Mouse (Mus musculus): ENCODE measurements around the gene Slc43a2.

Gene Slc43a2

GRCm38 (mm10) chr11:75531469-75532242 lies at the start of gene Slc43a2:
Gene Slc43a2, plus strand, starts transcription at chr11:75531694.
- peak; percentile 96 for DNase-seq

DNA sequence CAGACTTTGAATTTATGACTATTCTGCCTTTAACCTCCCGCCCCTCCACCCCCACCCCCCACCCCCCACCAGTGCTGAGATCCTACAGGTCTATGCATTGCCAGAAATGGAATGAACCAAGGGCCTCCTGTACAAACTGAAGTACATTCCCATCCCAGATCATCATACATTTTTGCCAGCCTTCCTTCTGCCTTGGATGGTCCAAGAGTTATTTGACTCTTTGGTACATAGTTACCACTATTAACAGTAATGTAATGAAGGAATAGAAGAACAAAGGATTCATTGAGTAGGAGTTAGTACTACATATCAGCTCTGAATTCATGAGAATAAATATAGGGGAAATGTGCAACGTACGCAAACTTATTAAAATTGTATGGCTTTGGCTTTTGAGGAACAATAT lies 45.3 kb upstream of the Slc43a2 start:
- DNase-seq, result no peak

DNA sequence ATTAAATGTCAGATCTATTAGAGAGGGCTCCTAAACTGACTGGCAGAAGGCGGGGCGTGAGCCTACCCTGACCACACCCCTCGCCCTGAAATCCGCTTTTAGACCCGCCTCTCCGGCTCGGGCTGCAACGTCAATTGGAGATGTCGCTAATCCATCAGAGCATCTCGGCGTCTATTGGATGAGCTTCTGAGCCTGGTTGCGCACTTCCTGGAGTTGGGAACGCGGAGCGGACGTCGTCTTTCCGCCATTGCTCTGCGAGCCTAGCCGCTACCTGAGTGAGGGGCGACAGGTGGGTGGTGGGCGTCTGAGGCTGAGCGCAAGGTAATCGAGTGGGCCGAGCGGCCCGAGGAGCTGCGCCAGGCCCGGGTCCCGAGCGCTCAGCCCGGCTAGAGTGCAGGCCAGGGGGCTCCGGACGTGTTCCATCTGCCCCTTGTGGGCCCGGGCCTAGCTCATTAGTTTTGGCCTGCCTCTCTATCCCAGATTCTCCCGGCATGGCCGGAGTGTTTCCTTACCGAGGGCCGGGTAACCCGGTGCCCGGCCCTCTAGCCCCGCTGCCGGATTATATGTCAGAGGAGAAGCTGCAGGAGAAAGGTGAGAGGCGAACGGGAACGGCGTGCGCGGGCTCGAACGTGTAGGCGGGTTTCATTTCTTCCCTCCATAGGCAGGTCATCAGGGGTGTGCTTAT lies 44.8 kb upstream of the Slc43a2 start, which contains the start of gene Prpf8:
Prpf8 (plus strand) TSS at position 216 of the 685 bp plus-strand sequence.
- DNase-seq, result peak; percentile 99

- DNase-seq, result no peak
Measured at GRCm38 (mm10) chr11:75487496-75487895, 44.0 kb upstream of the Slc43a2 start.

GRCm38 (mm10) chr11:75494296-75495049 lies 37.0 kb upstream of the Slc43a2 start:
- no peak for DNase-seq

DNA sequence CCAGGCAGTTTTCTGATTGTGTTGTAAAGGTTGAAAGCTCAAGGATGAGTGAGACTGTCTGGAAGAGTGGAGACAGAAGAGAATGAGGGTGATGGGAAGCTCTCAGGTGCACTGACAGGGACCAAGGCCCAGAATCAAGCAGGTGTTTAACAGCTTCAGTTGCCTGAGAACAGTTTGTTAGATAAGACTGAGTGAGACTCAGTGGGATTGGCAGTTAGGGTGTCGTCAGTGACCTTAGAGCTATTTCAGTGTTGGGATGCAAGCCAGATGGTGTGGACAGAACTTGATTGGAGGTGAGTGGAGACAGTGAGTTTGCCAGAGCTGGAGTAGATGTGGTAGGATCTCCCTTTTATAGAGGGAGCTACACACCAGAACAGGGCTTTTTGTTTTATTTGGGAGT lies 33.4 kb upstream of the Slc43a2 start:
- DNase-seq, result no peak

- DNase-seq, result no peak
Measured at GRCm38 (mm10) chr11:75508162-75508561, 23.3 kb upstream of the Slc43a2 start.

DNA sequence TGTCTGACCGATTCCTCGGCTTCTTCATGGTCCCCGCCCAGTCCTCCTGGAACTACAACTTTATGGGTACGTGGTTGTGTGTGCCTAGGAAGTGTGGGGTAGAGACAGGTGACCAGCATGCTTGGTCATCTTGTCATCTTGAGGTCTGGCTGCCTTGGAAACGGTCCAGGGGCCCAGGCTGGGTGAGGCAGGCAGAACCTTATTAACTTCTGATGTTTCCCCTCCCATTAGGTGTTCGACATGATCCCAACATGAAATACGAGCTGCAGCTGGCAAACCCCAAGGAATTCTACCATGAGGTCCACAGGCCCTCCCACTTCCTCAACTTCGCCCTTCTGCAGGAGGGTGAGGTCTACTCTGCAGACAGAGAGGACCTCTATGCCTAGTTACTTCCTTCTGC lies 22.6 kb upstream of the Slc43a2 start:
- no peak for DNase-seq

DNA sequence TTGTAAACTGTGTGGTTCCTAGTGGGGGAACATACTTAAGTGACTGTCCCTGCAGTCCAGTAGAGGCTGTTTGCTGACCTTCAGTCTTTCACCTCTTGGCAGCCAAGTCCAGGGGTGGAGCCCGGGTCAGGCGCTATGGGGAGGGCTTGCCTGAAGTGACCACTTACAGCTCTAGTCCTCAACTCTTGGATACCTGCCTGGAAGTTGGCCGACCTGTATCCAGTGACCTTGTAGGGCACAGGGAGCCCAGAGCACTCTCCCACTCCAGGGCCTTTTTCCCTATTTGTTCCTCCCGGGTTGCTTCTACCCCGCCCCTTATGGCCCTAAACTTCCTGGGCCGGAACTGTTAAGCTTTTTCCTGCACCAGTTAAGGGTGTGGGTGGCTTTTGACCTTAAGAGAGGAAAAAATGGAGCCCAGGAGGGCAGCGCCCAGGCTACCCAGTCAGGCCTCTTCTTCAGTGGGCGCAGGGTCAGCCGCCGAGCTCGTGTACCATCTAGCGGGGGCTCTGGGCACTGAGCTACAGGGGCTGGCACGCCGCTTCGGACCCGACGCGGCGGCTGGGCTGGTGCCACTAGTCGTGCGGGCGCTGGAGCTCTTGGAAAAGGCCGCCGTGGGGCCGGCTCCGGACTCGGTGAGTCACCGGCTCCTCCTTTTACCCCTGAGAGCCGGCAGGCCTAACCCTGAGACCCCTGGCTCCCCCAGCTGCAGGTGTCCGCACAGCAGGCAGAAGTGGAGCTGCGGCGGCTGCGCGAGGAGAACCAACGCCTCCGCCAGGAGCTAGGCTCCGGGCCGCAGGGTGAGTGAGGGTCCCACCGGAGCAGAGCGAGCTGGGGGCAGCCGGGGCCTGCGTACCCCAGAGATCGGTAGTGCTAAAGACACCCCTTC lies 21.5 kb upstream of the Slc43a2 start, which contains the start of gene Rilp:
Rilp (plus strand) TSS at position 354 of the 886 bp plus-strand sequence.
- DNase-seq, result peak; percentile 61

- peak; percentile 95 for DNase-seq
Measured at GRCm38 (mm10) chr11:75510627-75510993, 20.9 kb upstream of the Slc43a2 start.

GRCm38 (mm10) chr11:75511213-75511612 lies 20.3 kb upstream of the Slc43a2 start:
- peak; percentile 49 for DNase-seq

DNA sequence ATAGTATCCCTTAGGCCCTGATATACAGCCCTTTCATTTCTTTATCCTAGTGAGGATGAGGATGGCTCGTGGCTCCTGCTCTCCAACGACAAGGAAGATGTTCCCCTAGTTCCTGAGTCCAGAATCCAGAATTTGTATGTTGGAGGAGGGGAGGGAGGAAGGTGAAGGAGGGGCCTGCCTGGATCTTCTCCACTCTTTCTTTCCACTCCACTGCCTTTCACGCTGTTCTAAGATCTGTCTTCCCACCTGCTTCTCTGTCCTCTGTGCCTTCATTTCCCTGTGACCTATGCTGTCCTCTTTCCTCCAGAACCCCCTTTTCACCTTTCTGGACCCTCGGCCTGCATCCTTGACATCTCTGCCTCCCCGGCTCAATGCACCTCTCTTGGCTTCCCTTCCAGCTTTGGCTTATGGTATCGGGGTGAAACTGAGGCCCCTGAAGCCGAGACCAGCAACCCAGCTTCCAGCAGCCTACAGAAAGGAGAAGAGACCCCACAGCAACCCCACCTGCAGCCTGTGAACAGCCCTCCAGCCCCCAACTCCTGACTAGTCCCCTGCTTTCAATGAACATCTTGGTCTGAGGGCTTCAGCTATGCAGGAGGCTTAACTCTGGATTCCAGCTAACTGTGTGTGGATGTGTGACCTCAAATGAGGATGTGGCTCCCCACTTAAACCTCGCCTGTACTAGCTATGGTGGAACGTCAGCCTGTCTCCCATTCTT lies 19.0 kb upstream of the Slc43a2 start:
- DNase-seq, result no peak

- DNase-seq, result no peak
Measured at GRCm38 (mm10) chr11:75513336-75513735, 18.2 kb upstream of the Slc43a2 start, which contains the start of gene Scarf1. Gene Scarf1, plus strand, starts transcription at chr11:75513540.

- DNase-seq, result no peak
Measured at GRCm38 (mm10) chr11:75515186-75515585, 16.3 kb upstream of the Slc43a2 start.

GRCm38 (mm10) chr11:75519834-75520633 lies 11.5 kb upstream of the Slc43a2 start:
- no peak for DNase-seq

- DNase-seq, result no peak
Measured at GRCm38 (mm10) chr11:75521609-75522008, 9.9 kb upstream of the Slc43a2 start.

- no peak for DNase-seq
Measured at GRCm38 (mm10) chr11:75522793-75523192, 8.7 kb upstream of the Slc43a2 start.

DNA sequence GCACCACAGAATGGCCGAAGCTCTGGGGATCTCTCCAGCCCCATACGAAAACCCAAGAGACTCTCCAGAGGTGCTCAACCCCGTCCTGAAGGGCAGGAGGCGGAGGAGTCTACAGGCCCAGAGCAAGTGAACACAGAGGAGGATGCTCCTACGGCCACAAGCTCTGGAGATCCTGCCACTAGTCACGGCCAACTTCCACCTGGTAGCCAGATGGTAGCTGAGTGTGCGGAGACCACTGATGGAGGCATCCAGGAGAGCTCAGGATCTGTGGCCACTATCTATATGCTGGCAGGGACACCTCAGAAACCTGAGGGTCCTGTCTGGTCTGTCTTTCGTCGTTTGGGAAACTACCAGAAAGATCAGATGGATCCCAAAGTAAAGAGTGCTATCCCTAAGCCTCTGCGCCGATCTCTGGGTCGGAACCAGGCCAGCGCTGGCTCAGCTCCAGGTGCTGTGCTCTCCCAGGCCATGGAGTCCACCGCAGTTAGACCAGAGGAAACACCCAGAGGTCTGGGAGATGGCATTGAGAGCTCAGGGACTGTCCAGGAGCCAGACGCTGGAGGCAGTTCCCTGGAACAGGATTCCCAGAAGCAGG lies 5.9 kb upstream of the Slc43a2 start:
- DNase-seq, result peak; percentile 78

GRCm38 (mm10) chr11:75526943-75527342 lies 4.6 kb upstream of the Slc43a2 start:
- no peak for DNase-seq

- DNase-seq, result no peak
Measured at GRCm38 (mm10) chr11:75529771-75530170, 1.7 kb upstream of the Slc43a2 start.
